Mouse (Mus musculus): ENCODE data around the gene Gm7579.
"Not testable (repeated sequence)": the region's sequence is repeated elsewhere in the genome, so short reads cannot be mapped to it uniquely, and the experiment has no call there.

Gm7579 gene

GRCm38 (mm10) chr7:142211559-142211958 lies at the start of gene Gm7579:
Gene Gm7579 (plus strand): TSS chr7:142211859.
- no peak for TF ChIP-seq GATA4 (IDR thresholded peaks at IDR 0.05; ENCODE audit: insufficient replicate concordance, low read length)

GRCm38 (mm10) chr7:142165639-142166038 lies 46.0 kb upstream of the Gm7579 start, which contains the start of gene Gm4553:
Gene Gm4553 (minus strand): TSS chr7:142165739.
- TF ChIP-seq GATA4 (IDR thresholded peaks at IDR 0.05; ENCODE audit: insufficient replicate concordance, low read length), result not testable (repeated sequence)

- no peak for TF ChIP-seq GATA4 (IDR thresholded peaks at IDR 0.05; ENCODE audit: insufficient replicate concordance, low read length)
These were observed 41.8 kb upstream of the Gm7579 start for GRCm38 (mm10) chr7:142169836-142170235.

- not testable (repeated sequence) for TF ChIP-seq GATA4 (IDR thresholded peaks at IDR 0.05; ENCODE audit: insufficient replicate concordance, low read length)
These were observed 35.8 kb upstream of the Gm7579 start, which contains the start of gene Krtap5-2 for GRCm38 (mm10) chr7:142175905-142176304. Gene Krtap5-2 (minus strand): TSS chr7:142176005.

GRCm38 (mm10) chr7:142178685-142179084 lies 33.0 kb upstream of the Gm7579 start:
- no peak for TF ChIP-seq GATA4 (IDR thresholded peaks at IDR 0.05; ENCODE audit: insufficient replicate concordance, low read length)

GRCm38 (mm10) chr7:142181021-142181420 lies 30.6 kb upstream of the Gm7579 start:
- TF ChIP-seq GATA4 (IDR thresholded peaks at IDR 0.05; ENCODE audit: insufficient replicate concordance, low read length), result no peak

- no peak for TF ChIP-seq GATA4 (IDR thresholded peaks at IDR 0.05; ENCODE audit: insufficient replicate concordance, low read length)
These were observed 23.5 kb upstream of the Gm7579 start for GRCm38 (mm10) chr7:142188156-142188555.

GRCm38 (mm10) chr7:142190289-142190688 lies 21.4 kb upstream of the Gm7579 start, which contains the start of gene Gm10153:
Gene Gm10153 (minus strand): TSS chr7:142190389.
- no peak for TF ChIP-seq GATA4 (IDR thresholded peaks at IDR 0.05; ENCODE audit: insufficient replicate concordance, low read length)

- TF ChIP-seq GATA4 (IDR thresholded peaks at IDR 0.05; ENCODE audit: insufficient replicate concordance, low read length), result no peak
These were observed 12.9 kb upstream of the Gm7579 start for GRCm38 (mm10) chr7:142198748-142199147.

- no peak for TF ChIP-seq GATA4 (IDR thresholded peaks at IDR 0.05; ENCODE audit: insufficient replicate concordance, low read length)
These were observed 10.6 kb upstream of the Gm7579 start, which contains the start of gene Krtap5-3 for GRCm38 (mm10) chr7:142201064-142201463. Gene Krtap5-3 (plus strand): TSS chr7:142201364.

- TF ChIP-seq GATA4 (IDR thresholded peaks at IDR 0.05; ENCODE audit: insufficient replicate concordance, low read length), result no peak
These were observed 6.2 kb upstream of the Gm7579 start for GRCm38 (mm10) chr7:142205488-142205887.

- TF ChIP-seq GATA4 (IDR thresholded peaks at IDR 0.05; ENCODE audit: insufficient replicate concordance, low read length), result no peak
These were observed 12.9 kb downstream of the Gm7579 start for GRCm38 (mm10) chr7:142224518-142224917.

- TF ChIP-seq GATA4 (IDR thresholded peaks at IDR 0.05; ENCODE audit: insufficient replicate concordance, low read length), result not testable (repeated sequence)
These were observed 18.2 kb downstream of the Gm7579 start, which contains the start of gene Krtap5-5 for GRCm38 (mm10) chr7:142229871-142230270. Gene Krtap5-5 (minus strand): TSS chr7:142229971.

GRCm38 (mm10) chr7:142231540-142231939 lies 19.9 kb downstream of the Gm7579 start:
- TF ChIP-seq GATA4 (IDR thresholded peaks at IDR 0.05; ENCODE audit: insufficient replicate concordance, low read length), result no peak

GRCm38 (mm10) chr7:142240978-142241377 lies 29.3 kb downstream of the Gm7579 start, which contains the start of gene Gm40460:
Gene Gm40460 (minus strand): TSS chr7:142241078.
- no peak for TF ChIP-seq GATA4 (IDR thresholded peaks at IDR 0.05; ENCODE audit: insufficient replicate concordance, low read length)

GRCm38 (mm10) chr7:142249824-142250223 lies 38.2 kb downstream of the Gm7579 start:
- no peak for TF ChIP-seq GATA4 (IDR thresholded peaks at IDR 0.05; ENCODE audit: insufficient replicate concordance, low read length)

- no peak for TF ChIP-seq GATA4 (IDR thresholded peaks at IDR 0.05; ENCODE audit: insufficient replicate concordance, low read length)
These were observed 43.9 kb downstream of the Gm7579 start for GRCm38 (mm10) chr7:142255517-142255916.
